Mouse (Mus musculus) liver, postnatal 0 days (tissue): ENCODE measurements around the gene Phc1. TPM values are rescaled to one million over a fixed set of nuclear protein-coding genes. Genes with fewer than 3 reads are reported as not detected.
A peak's percentile ranks its signal among the peaks of the same experiment; 100 is the strongest.

Experiments used
- ATAC-seq: fragments of 200-750 bp; cut with Nextera tagmentation; 2 replicates; pipeline ENCODE4 v1.8.0; 2017; ENCODE audit warnings: mild to moderate bottlenecking, moderate library complexity
- DNase-seq: peaks from one replicate; pipeline ENCODE4 v3.0.0-alpha.2; 2016
- H3K27ac ChIP-seq: fragments of 300-500 bp; sonication (generic); 2 replicates; pipeline ENCODE4 v1.5.1; 2014; ENCODE audit warnings: antibody characterized with exemption, moderate library complexity, mild to moderate bottlenecking, low read depth
- H3K27me3 ChIP-seq: fragments of 300-500 bp; sonication (generic); 2 replicates; pipeline ENCODE4 v1.6.1; 2014; ENCODE audit warnings: low read length, control low read depth, mixed read lengths; ENCODE audit not compliant: insufficient read depth
- H3K36me3 ChIP-seq: fragments of 300-500 bp; sonication (generic); replicated peaks from 2 replicates; pipeline ENCODE4 v1.6.1; 2014; ENCODE audit warnings: mild to moderate bottlenecking, control low read depth, low read length, moderate library complexity, mixed read lengths; ENCODE audit not compliant: insufficient read depth
- H3K4me1 ChIP-seq: fragments of 300-500 bp; sonication (generic); 2 replicates; pipeline ENCODE4 v1.6.1; 2014; ENCODE audit warnings: antibody characterized with exemption, mild to moderate bottlenecking, control low read depth; ENCODE audit not compliant: insufficient read depth
- H3K4me2 ChIP-seq: fragments of 300-500 bp; sonication (generic); 2 replicates; pipeline ENCODE4 v1.6.1; 2014; ENCODE audit warnings: low read depth, mild to moderate bottlenecking, low read length, moderate library complexity, mixed read lengths
- H3K4me3 ChIP-seq: fragments of 300-500 bp; sonication (generic); 2 replicates; pipeline ENCODE4 v1.5.1; 2014; ENCODE audit warnings: low read depth, low read length
- H3K9ac ChIP-seq: fragments of 300-500 bp; sonication (generic); replicated peaks from 2 replicates; pipeline ENCODE4 v1.6.1; 2014; ENCODE audit warnings: mild to moderate bottlenecking, moderate library complexity
- H3K9me3 ChIP-seq: fragments of 300-500 bp; sonication (generic); 2 replicates; pipeline ENCODE4 v1.6.1; 2016; ENCODE audit warnings: mild to moderate bottlenecking, control low read depth, low read length, mixed read lengths
- CTCF ChIP-seq: sonication (generic); IDR thresholded peaks from 2 replicates; pipeline ENCODE4 v1.5.1; 2016; ENCODE audit warnings: antibody characterized with exemption, low read depth
- EP300 ChIP-seq: IDR thresholded peaks from 2 replicates; pipeline ENCODE4 v1.6.1; 2016; ENCODE audit warnings: antibody characterized with exemption, low read depth, mild to moderate bottlenecking
- WGBS: fragments of 180-500 bp; shearing (Covaris S2); extraction: QIAGEN DNeasy Blood & Tissue Kit; methylation state at CpG from one replicate; pipeline ENCODE4 v1.1.7; 2014; ENCODE audit not compliant: insufficient replicate concordance; 5-methylcytosine and 5-hydroxymethylcytosine counted together
- polyA plus RNA-seq: library from polyadenylated mRNA; unstranded; fragments of >200 nt; fragmentation: Nextera tagmentation; extraction: Ambion mirVana; gene quantifications from 2 replicates; pipeline ENCODE4 v1.2.1, GENCODE M21; 2015

The Phc1 gene
- polyA plus RNA-seq, 1 experiment from 2014 or later: 1.2 TPM

DNA sequence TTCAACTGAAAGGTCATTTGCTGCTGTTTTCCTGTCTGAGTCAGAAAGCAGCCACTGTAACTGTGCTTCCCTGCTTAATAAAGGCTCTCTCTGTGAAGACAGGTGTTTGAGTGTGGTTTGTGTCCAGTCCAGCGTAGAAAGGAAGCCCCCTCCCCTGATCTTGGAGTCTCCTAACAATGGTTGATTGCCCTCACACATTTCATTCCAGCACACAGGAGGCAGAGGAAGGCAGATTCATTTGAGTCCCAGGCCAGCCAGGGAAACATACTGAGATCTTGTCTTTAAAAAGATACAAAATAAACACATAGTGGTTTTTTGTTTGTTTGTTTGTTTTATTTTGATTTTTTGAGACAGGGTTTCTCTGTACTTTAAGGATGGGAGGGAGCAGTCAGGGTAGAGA, 38.2 kb downstream of the Phc1 start:
- Histone ChIP-seq H3K27ac (no peak overlapping the region), H3K9ac (no peak overlapping the region), H3K4me2 (no peak overlapping the region), H3K4me1 (no peaks in the 10 kb centered on the region; the same call in 1 of the 2 replicates), H3K4me3 (no peak overlapping the region), H3K36me3 (no peaks in the 10 kb centered on the region), H3K27me3 (peaks cover 4% of the 10 kb centered on the region; the same call in 1 of the 2 replicates), H3K9me3 (no peaks in the 10 kb centered on the region)
- DNase-seq: no peak
- 69% methylated on average over 1 of the region's 1 CpGs for WGBS
- TF ChIP-seq CTCF (no peak), EP300 (no peak)
- no peak for ATAC-seq

DNA sequence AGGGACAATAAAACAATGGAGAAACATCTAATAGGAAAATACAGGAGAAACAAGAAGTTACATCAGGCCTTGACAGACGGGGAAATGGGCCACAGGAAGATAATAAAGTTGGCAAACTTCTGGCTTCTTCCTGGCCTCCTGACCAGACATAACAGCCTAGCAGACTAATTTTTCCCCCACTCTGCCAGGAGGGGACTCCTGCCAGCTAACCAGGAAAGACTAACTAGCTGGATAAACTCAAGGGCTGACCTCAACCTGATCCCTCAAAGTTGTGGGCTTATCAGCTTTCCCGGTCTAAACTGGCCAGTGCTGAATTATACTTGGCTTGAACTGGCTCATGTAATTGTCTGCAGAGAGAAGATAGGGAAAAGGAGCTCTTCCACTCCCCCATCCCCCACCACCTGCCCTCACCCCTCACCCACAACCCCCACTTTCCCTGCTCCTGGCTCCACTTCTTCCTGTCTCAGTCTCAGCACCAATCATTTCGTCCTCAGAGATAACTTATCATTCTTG, 40.7 kb downstream of the Phc1 start:
- TF ChIP-seq CTCF: no peak
- H3K27ac ChIP-seq: no peak overlapping the region

DNA sequence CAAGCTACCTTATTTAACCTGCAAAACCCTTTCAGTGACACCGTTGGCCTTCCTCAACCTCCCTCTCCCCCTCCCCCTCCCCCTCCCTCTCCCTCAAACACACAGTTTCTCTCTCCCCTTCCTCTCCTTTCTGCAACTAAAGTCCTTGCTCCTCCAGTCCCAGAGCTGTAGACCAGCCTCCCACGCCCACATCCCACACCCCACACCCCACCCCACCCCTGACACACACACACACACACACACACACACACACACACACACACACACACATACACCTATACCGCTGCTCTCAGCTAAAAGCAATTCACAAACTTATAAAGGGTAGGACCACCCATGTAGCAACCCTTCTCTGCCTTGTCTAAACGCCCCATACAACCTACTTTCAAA, 42.1 kb downstream of the Phc1 start:
- TF ChIP-seq EP300: no peak
- TF ChIP-seq CTCF: no peak
- ATAC-seq: no peak

More for the DNA sequence above, 40.7 kb downstream of the Phc1 start:
- 24% methylated on average over 3 of the region's 3 CpGs for WGBS
- Histone ChIP-seq H3K4me1 (no peaks in the 10 kb centered on the region; the same call in 1 of the 2 replicates), H3K36me3 (no peaks in the 10 kb centered on the region), H3K4me2 (no peak overlapping the region), H3K4me3 (no peak overlapping the region), H3K9me3 (no peaks in the 10 kb centered on the region), H3K27me3 (peaks cover 4% of the 10 kb centered on the region; the same call in 1 of the 2 replicates), H3K9ac (no peak overlapping the region)
- ATAC-seq (no peak), DNase-seq (no peak)

DNA sequence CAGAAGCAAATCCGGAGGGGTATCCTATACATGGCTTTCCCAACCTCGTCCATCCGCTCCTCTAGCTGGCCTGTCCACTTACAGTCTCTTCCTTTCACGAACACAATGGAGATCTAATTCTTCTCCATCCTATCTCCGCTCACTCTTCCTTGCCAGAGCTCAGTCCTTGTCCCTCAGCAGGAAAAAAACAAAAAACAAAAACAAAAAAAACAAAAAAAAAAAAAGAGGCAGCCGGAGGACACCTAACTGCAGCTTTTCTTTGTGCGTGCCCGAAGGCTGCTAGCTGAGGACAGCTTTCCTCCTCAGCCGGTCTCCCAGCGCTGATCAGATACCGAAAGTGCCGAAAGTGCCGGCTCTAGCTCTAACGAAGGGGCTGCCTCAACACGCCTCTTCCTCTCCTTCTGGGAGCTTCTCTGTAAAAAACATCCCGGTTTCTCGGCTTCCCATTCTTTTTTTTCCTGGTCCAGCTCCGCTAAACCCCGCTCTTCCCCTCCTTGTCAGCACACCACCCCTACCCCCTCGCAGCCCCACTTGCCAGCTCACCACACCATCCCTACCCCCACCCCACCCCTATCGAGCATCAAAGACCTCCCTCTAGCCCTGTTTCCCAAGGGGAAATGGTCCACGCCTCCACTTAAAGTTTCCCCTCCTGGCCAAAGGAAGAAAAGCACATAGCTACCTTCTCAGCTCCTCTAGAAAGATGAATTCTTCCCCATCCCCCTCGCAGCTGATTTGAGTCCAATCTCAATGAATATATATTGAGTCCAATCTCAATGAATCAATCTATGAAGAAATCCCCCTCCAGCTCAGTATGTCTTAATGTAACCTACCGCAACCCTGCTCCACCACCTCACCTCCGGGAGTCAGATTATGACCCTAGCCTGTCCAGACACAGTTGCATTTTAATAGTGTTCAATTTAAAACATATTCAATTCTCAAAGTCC, 42.8 kb downstream of the Phc1 start:
- WGBS: 10% methylated on average over 25 of the region's 25 CpGs
- Histone ChIP-seq H3K9me3 (no peaks in the 10 kb centered on the region), H3K4me3 (peak overlapping the region; percentile 49), H3K27me3 (peaks cover 4% of the 10 kb centered on the region; the same call in 1 of the 2 replicates), H3K27ac (no peak overlapping the region), H3K4me2 (peak overlapping the region; percentile 77), H3K36me3 (no peaks in the 10 kb centered on the region), H3K4me1 (no peaks in the 10 kb centered on the region; the same call in 1 of the 2 replicates), H3K9ac (peak overlapping the region; percentile 30)
- ATAC-seq: no peak
- no peak for DNase-seq
- TF ChIP-seq EP300 (no peak), CTCF (0 out of 2 replicates have a peak, but pooled peaks have one; percentile 3)

More for the DNA sequence above, 42.1 kb downstream of the Phc1 start:
- peak overlapping the region; percentile 77; the same call in 1 of the 2 replicates for H3K4me2 ChIP-seq
- DNase-seq: no peak
- peaks cover 4% of the 10 kb centered on the region; the same call in 1 of the 2 replicates for H3K27me3 ChIP-seq
- 55% methylated on average over 4 of the region's 4 CpGs for WGBS
- H3K36me3 ChIP-seq: no peaks in the 10 kb centered on the region
- no peaks in the 10 kb centered on the region; the same call in 1 of the 2 replicates for H3K4me1 ChIP-seq
- no peaks in the 10 kb centered on the region for H3K9me3 ChIP-seq
- H3K4me3 ChIP-seq: no peak overlapping the region
- H3K27ac ChIP-seq: no peak overlapping the region
- H3K9ac ChIP-seq: no peak overlapping the region; the same call in 1 of the 2 replicates

GRCm38 (mm10) chr6:122296918-122297278, 43.5 kb downstream of the Phc1 start:
- DNase-seq: no peak
- peak overlapping the region; percentile 30; the same call in 1 of the 2 replicates for H3K9ac ChIP-seq
- H3K9me3 ChIP-seq: no peaks in the 10 kb centered on the region
- H3K36me3 ChIP-seq: no peaks in the 10 kb centered on the region
- no peak for ATAC-seq
- peaks cover 4% of the 10 kb centered on the region; the same call in 1 of the 2 replicates for H3K27me3 ChIP-seq
- WGBS: 33% methylated on average over 3 of the region's 3 CpGs
- TF ChIP-seq CTCF (no peak), EP300 (no peak)
- H3K4me2 ChIP-seq: peak overlapping the region; percentile 77
- peak overlapping the region; percentile 49; the same call in 1 of the 2 replicates for H3K4me3 ChIP-seq
- H3K4me1 ChIP-seq: no peaks in the 10 kb centered on the region; the same call in 1 of the 2 replicates
- no peak overlapping the region for H3K27ac ChIP-seq

DNA sequence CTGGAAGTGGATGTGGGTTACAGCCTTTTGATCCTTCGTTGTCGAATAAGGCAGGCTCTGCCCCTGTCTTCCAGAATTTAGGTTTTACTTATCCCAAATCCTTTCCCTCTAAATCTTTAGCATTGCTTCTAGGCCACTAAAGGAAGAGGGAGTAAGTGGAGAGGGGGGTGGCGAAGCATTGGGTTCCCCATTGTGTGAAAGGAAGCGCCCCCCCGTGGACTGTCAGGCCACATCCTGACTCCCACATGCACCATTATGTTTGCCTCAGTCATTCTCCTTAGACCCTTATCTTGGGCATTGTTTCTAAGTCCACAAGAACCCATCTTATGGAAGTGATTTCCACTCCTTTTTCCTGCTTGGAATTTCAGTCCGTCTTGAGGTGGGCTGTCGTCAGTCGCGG, 45.1 kb downstream of the Phc1 start:
- 35% methylated on average over 9 of the region's 9 CpGs for WGBS
- Histone ChIP-seq H3K27ac (no peak overlapping the region), H3K9me3 (no peaks in the 10 kb centered on the region), H3K27me3 (peaks cover 4% of the 10 kb centered on the region; the same call in 1 of the 2 replicates), H3K4me2 (no peak overlapping the region), H3K36me3 (no peaks in the 10 kb centered on the region), H3K9ac (no peak overlapping the region), H3K4me3 (no peak overlapping the region), H3K4me1 (no peaks in the 10 kb centered on the region; the same call in 1 of the 2 replicates)
- TF ChIP-seq CTCF (peak; percentile 19; the same call in 1 of the 2 replicates), EP300 (no peak)
- DNase-seq (no peak), ATAC-seq (no peak)
